Mouse (Mus musculus) NIH3T3 (cell line): Measurements from ENCODE around the gene Gm49027.

ENCODE experiments used
- DNase-seq: peaks from one replicate; pipeline ENCODE4 v3.0.0-alpha.2; 2012; ENCODE audit warnings: low read depth

Gm49027 gene

GRCm38 (mm10) chr5:123501973-123502372 is 23.3 kb downstream of the Gm49027 start:
- DNase-seq, result no peak

- peak; percentile 71 for DNase-seq
Observed at GRCm38 (mm10) chr5:123499717-123500116, 25.6 kb downstream of the Gm49027 start.

- DNase-seq, result no peak
Observed at GRCm38 (mm10) chr5:123489935-123490334, 35.4 kb downstream of the Gm49027 start.

GRCm38 (mm10) chr5:123489112-123489785 is 36.0 kb downstream of the Gm49027 start, which contains the start of the genes Lrrc43 and Il31:
Lrrc43 (plus strand) TSS chr5:123489305.
Il31 (minus strand) TSS chr5:123489489.
- DNase-seq, result no peak

- no peak for DNase-seq
Observed at GRCm38 (mm10) chr5:123487659-123488395, 37.5 kb downstream of the Gm49027 start.

GRCm38 (mm10) chr5:123473817-123474216 is 51.5 kb downstream of the Gm49027 start:
- no peak for DNase-seq

- no peak for DNase-seq
Observed at GRCm38 (mm10) chr5:123470784-123471400, 54.4 kb downstream of the Gm49027 start.

GRCm38 (mm10) chr5:123464638-123465037 is 60.6 kb downstream of the Gm49027 start:
- no peak for DNase-seq
